Mouse (Mus musculus): Measurements from ENCODE around the gene Lrrd1.

GRCm38 (mm10) chr5:3800881-3801280 lies 44.1 kb upstream of the Lrrd1 start:
- no peak for TF ChIP-seq POLR2A (IDR thresholded peaks at IDR 0.05; ENCODE audit: borderline replicate concordance, insufficient read depth, low read length)
- no peak for TF ChIP-seq CTCF (IDR thresholded peaks at IDR 0.05; ENCODE audit: borderline replicate concordance, insufficient read depth, low read depth, low read length)
